Mouse (Mus musculus): ENCODE data around the gene ccdc198.
"Not testable (repeated sequence)": the region's sequence is repeated elsewhere in the genome, so short reads cannot be mapped to it uniquely, and the experiment has no call there.

ccdc198 gene

GRCm38 (mm10) chr14:49218677-49219076 lies 26.6 kb downstream of the ccdc198 start:
- in situ Hi-C loops (cut with MboI; ENCODE audit: low pct_unique_long_range_greater_than_20kb in 1 of 2, low sequenced_read_pairs in 2 of 2, unreplicated experiment in 1 of 2) = no loop called here

DNA sequence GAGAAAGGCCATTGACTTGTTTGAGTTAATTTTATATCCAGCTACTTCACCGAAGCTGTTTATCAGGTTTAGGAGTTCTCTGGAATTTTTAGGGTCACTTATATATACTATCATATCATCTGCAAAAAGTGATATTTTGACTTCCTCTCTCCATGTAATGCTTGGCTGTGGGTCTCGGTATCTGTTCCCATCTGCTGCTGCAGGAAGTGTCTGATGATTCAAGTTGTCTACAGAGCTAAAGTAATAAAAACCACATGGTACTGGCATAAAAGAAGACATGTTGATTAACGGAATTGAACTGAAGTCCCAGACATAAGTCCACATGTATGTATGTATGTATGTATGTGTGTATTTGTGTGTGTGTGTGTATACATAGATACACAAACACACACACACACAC lies 35.1 kb downstream of the ccdc198 start:
- in situ Hi-C loops (cut with MboI; ENCODE audit: low pct_unique_long_range_greater_than_20kb in 1 of 2, low sequenced_read_pairs in 2 of 2, unreplicated experiment in 1 of 2) = not testable (repeated sequence)

DNA sequence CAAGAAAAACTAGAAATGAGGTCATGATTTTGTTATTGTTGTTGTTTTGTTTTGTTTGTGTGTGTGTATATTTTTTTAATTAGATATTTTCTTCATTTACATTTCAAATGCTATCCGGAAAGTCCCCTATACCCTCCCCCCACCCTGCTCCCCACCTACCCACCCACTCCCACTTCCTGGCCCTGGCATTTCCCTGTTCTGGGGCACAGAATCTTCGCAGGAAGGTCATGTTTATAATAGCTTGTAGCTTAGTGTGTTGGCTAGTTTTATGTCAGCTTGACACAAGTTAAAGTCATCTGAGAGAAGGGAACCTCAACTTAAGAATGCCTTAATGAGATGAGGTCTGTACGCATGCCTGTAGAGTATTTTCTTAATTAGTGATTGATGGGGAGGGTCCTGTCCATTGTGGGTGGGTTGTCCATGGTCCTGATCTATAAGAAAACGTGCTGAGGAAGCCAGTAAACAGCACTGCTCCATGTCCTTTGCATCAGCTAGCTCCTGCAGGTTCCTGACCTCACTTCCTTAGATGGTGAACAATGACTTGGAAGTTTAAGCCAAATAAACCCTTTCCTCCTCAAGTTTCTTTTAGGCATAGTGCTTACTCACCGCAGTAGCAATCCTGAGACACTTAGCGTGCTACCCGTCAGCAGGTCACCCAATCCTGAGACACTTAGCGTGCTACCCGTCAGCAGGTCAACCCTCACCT lies 44.0 kb downstream of the ccdc198 start:
- in situ Hi-C loops (cut with MboI; ENCODE audit: low pct_unique_long_range_greater_than_20kb in 1 of 2, low sequenced_read_pairs in 2 of 2, unreplicated experiment in 1 of 2) = no loop called here

- in situ Hi-C loops (cut with MboI; ENCODE audit: low pct_unique_long_range_greater_than_20kb in 1 of 2, low sequenced_read_pairs in 2 of 2, unreplicated experiment in 1 of 2) = no loop called here
Measured at GRCm38 (mm10) chr14:49197031-49197527, 48.2 kb downstream of the ccdc198 start.

DNA sequence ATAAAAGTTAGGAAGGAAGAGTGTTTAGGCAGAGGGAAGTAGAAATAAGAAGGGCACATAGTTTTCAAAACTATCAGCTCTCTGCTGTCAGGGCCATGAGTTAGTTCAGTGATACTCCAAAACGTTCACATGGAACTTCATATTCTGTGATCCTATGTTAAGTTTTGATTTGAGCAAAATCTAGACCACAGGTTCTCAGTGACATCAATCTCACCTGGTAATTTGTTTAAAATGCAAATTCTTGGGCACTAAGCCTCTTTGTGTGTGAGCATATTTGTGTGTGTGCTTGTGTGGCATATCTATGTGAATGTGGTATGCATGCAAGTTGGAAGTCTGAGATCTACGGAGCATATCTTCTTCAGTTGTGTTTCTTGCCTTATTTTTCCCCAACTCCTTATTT lies 59.0 kb downstream of the ccdc198 start:
- in situ Hi-C loops (cut with MboI; ENCODE audit: low pct_unique_long_range_greater_than_20kb in 1 of 2, low sequenced_read_pairs in 2 of 2, unreplicated experiment in 1 of 2) = no loop called here

GRCm38 (mm10) chr14:49179736-49180135 lies 65.5 kb downstream of the ccdc198 start:
- in situ Hi-C loops (cut with MboI; ENCODE audit: low pct_unique_long_range_greater_than_20kb in 1 of 2, low sequenced_read_pairs in 2 of 2, unreplicated experiment in 1 of 2) = no loop called here

DNA sequence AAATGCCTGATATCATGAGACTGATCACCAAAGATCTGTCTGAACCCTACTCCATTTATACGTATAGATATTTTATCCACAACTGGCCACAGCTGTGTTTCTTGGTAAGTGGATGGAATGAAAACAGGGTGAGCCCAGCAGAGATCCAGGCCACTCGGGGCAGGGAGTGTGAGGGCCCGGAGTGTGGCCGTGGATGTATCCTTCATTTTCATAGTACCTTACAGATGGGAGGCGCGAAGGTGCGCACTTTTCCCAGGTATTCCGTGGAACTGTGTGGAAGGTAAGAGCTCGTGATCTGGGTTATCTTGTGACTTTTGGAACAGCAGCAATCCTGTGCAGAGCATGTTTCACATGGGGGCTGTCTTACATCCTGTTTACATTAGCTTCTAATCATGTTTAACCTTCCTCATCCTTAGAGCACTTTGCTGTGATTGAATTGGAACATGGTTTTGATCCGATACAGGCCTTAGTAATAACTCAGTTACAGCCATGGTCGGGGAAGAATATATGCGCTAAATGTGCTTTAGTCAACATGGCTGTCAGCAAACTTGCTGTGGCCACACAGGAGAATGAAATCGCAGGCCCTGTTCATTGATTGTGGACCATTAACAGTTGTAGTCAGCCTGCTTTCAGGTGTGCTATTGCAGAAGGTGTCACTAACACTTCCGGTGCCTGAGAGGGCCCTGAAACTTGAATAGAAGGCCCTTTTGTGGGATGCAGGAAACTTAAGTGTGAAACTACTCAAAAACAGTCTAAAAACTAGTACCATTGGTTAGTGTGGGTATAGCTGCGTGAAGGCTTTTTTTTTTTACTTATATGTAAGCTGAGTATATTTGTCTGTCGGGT lies 71.8 kb downstream of the ccdc198 start:
- in situ Hi-C loops (cut with MboI; ENCODE audit: low pct_unique_long_range_greater_than_20kb in 1 of 2, low sequenced_read_pairs in 2 of 2, unreplicated experiment in 1 of 2) = no loop called here

DNA sequence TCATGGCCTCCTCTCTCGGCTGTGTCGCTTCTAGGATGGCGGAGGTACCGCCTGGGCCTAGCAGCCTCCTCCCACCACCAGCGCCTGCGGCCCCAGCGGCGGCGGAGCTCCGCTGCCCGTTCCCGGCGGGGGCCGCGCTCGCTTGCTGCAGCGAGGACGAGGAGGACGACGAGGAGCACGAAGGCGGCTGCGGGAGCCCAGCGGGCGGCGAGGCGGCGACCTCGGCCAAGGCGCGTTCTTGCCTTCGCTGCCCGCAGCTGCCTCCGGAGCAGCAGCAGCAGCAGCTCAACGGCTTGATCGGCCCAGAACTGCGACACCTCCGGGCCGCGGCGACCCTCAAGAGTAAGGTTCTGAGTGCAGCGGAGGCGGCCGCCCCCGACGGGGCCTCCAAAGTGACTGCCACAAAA lies 72.7 kb downstream of the ccdc198 start:
- in situ Hi-C loops (cut with MboI; ENCODE audit: low pct_unique_long_range_greater_than_20kb in 1 of 2, low sequenced_read_pairs in 2 of 2, unreplicated experiment in 1 of 2) = no loop called here

DNA sequence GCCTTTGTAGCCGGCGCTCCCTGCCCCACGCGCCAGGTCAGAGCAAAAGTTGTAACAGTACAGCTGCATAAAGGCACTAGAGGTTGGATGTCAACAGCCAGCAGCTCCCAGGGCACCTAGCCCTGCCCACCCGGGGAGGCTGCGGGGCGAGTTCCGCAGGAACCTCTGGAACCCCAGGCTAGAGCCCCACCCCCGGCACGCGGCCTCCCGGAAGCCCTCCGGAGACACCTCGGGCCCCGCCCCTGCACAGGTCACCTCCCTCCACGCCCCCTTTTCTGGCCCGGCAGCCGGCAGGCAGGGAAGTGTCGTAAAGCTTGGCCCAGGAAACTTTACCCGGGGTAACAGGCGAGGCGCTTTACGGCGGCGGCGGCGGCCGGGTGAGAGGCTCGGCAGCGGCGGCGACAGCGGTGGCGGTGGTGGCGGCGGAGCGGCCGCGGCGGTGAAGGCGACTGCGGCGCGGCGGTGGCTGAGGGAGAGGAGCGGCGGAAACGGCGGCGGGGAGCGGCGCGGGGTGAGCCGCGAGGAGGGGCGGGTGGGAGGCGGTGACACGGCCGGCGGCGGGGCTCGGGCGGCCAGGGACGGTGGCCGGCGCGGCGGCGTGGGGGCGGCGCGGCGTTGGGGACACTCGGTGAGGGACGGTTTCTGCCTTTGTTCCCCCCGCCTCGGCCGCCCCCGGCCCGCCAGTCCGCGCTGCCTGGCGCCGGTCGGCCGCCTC lies 73.2 kb downstream of the ccdc198 start, which contains the start of gene Naa30:
Gene Naa30 (plus strand): TSS at position 360 of the 715 bp plus-strand sequence.
- in situ Hi-C loops (cut with MboI; ENCODE audit: low pct_unique_long_range_greater_than_20kb in 1 of 2, low sequenced_read_pairs in 2 of 2, unreplicated experiment in 1 of 2) = no loop called here

- in situ Hi-C loops (cut with MboI; ENCODE audit: low pct_unique_long_range_greater_than_20kb in 1 of 2, low sequenced_read_pairs in 2 of 2, unreplicated experiment in 1 of 2) = no loop called here
Measured at GRCm38 (mm10) chr14:49171286-49171685, 74.0 kb downstream of the ccdc198 start.
